Mouse (Mus musculus) CH12.LX (cell line): ENCODE results near the gene Kctd20. TPM values are rescaled to one million over a fixed set of nuclear protein-coding genes. Genes with fewer than 3 reads are reported as not detected.

Source experiments
- DNase-seq: peaks from one replicate; pipeline ENCODE4 v3.0.0-alpha.2; 2013; ENCODE audit errors: extremely low read depth
- H3K27ac ChIP-seq: 2 replicates; pipeline ENCODE4 v1.5.1; 2012; ENCODE audit warnings: low read depth, mild to moderate bottlenecking, control low read depth, moderate library complexity; ENCODE audit not compliant: insufficient read depth
- H3K27me3 ChIP-seq: replicated peaks from 2 replicates; pipeline ENCODE3; 2012; ENCODE audit warnings: inconsistent platforms
- H3K36me3 ChIP-seq, 2 experiments: replicated peaks in 1 of 2; 2 replicates each; pipeline versions ENCODE3 to v1.6.1; 2012; ENCODE audit warnings: inconsistent platforms in 1 of 2, low read length in 1 of 2, mild to moderate bottlenecking in 1 of 2, mixed read lengths in 1 of 2, moderate library complexity in 1 of 2; ENCODE audit not compliant: control insufficient read depth in 1 of 2, insufficient read depth in 1 of 2
- H3K4me1 ChIP-seq, 2 experiments: 2 replicates each; pipeline ENCODE4 v1.6.1; 2012; ENCODE audit warnings: inconsistent platforms in 1 of 2, moderate library complexity in 1 of 2; ENCODE audit not compliant: insufficient read depth in 2 of 2, control insufficient read depth in 1 of 2
- H3K4me2 ChIP-seq: 2 replicates; pipeline ENCODE4 v1.6.1; 2012; ENCODE audit warnings: low read depth, mild to moderate bottlenecking, control low read depth; ENCODE audit not compliant: poor library complexity, insufficient read depth, severe bottlenecking
- H3K4me3 ChIP-seq, 3 experiments: fragments of 150-350 bp in 1 of 3; sonication (generic) in 1 of 3; replicated peaks in 1 of 3; 2 replicates each; pipeline versions ENCODE3 to v1.5.1; 2011 to 2012; ENCODE audit warnings: low read depth in 2 of 3, low read length in 2 of 3, mild to moderate bottlenecking in 2 of 3, moderate library complexity in 2 of 3, control low read depth in 1 of 3, improper control_type of control experiment in 1 of 3, inconsistent platforms in 1 of 3, mixed read lengths in 1 of 3; ENCODE audit not compliant: poor library complexity in 1 of 3
- H3K79me2 ChIP-seq: replicated peaks from 2 replicates; pipeline ENCODE4 v1.6.1; 2012; ENCODE audit warnings: mild to moderate bottlenecking, moderate library complexity; ENCODE audit not compliant: control insufficient read depth, poor library complexity, insufficient read depth, severe bottlenecking; ENCODE audit errors: extremely low read depth
- H3K9ac ChIP-seq: 2 replicates; pipeline ENCODE4 v1.6.1; 2012; ENCODE audit warnings: low read depth, mild to moderate bottlenecking, control low read depth, moderate library complexity; ENCODE audit not compliant: insufficient read depth
- H3K9me3 ChIP-seq: replicated peaks from 2 replicates; pipeline ENCODE3; 2012; ENCODE audit warnings: low read length, inconsistent platforms, mixed read lengths
- CHD1 ChIP-seq: IDR thresholded peaks from 2 replicates; pipeline ENCODE4 v1.6.1; 2012; ENCODE audit warnings: low read depth, low read length, improper control_type of control experiment, inconsistent platforms
- CHD2 ChIP-seq: IDR thresholded peaks from 2 replicates; pipeline ENCODE4 v1.6.1; 2011; ENCODE audit warnings: low read length, improper control_type of control experiment
- E2F4 ChIP-seq: IDR thresholded peaks from 2 replicates; pipeline ENCODE4 v1.6.1; 2011; ENCODE audit warnings: low read depth, low read length, improper control_type of control experiment; ENCODE audit not compliant: insufficient replicate concordance
- IRF4 ChIP-seq: IDR thresholded peaks from 2 replicates; pipeline ENCODE4 v1.6.1; 2014; ENCODE audit warnings: low read depth, mild to moderate bottlenecking, inconsistent platforms, low read length, improper control_type of control experiment
- JUN ChIP-seq: IDR thresholded peaks from 2 replicates; pipeline ENCODE4 v1.6.1; 2011; ENCODE audit warnings: low read depth, mild to moderate bottlenecking, low read length, improper control_type of control experiment, moderate library complexity; ENCODE audit not compliant: insufficient read depth
- JUND ChIP-seq: conservative IDR thresholded peaks from 2 replicates; pipeline ENCODE4 v1.6.1; 2011; ENCODE audit warnings: low read depth, low read length, improper control_type of control experiment
- MAFK ChIP-seq: IDR thresholded peaks from 2 replicates; pipeline ENCODE4 v1.6.1; 2011; ENCODE audit warnings: low read length, improper control_type of control experiment; ENCODE audit not compliant: insufficient replicate concordance
- MAX ChIP-seq: IDR thresholded peaks from 2 replicates; pipeline ENCODE4 v1.6.1; 2011; ENCODE audit warnings: low read length, improper control_type of control experiment
- MAZ ChIP-seq: IDR thresholded peaks from 2 replicates; pipeline ENCODE4 v1.6.1; 2012; ENCODE audit warnings: low read depth, mild to moderate bottlenecking, inconsistent platforms, low read length, improper control_type of control experiment, moderate library complexity
- MEF2A ChIP-seq: IDR thresholded peaks from 2 replicates; pipeline ENCODE4 v1.6.1; 2014; ENCODE audit warnings: low read depth, mild to moderate bottlenecking, inconsistent platforms, low read length, improper control_type of control experiment, borderline replicate concordance
- POLR2A ChIP-seq: IDR thresholded peaks from 2 replicates; pipeline ENCODE4 v1.6.1; 2011; ENCODE audit warnings: low read depth, mild to moderate bottlenecking, improper control_type of control experiment, low read length
- POLR2AphosphoS2 ChIP-seq: IDR thresholded peaks from 2 replicates; pipeline ENCODE4 v1.6.1; 2011; ENCODE audit warnings: low read depth, low read length, improper control_type of control experiment
- RAD21 ChIP-seq: IDR thresholded peaks from 2 replicates; pipeline ENCODE4 v1.6.1; 2011; ENCODE audit warnings: low read depth, mild to moderate bottlenecking, low read length, improper control_type of control experiment, moderate library complexity
- RCOR1 ChIP-seq: conservative IDR thresholded peaks from 2 replicates; pipeline ENCODE4 v1.6.1; 2012; ENCODE audit warnings: low read depth, mild to moderate bottlenecking, inconsistent platforms, low read length, improper control_type of control experiment
- SIN3A ChIP-seq: IDR thresholded peaks from 2 replicates; pipeline ENCODE4 v1.6.1; 2012; ENCODE audit warnings: low read length, improper control_type of control experiment, inconsistent platforms
- TBP ChIP-seq: conservative IDR thresholded peaks from 2 replicates; pipeline ENCODE4 v1.6.1; 2011; ENCODE audit warnings: low read depth, low read length, improper control_type of control experiment
- ZNF384 ChIP-seq: IDR thresholded peaks from 2 replicates; pipeline ENCODE4 v1.6.1; 2012; ENCODE audit warnings: low read depth, low read length, improper control_type of control experiment, inconsistent platforms
- dilution Hi-C: fragments of 300-500 bp; cut with MboI; formaldehyde crosslinking; loops from 2 replicates; pipeline ENCODE4 v1.14.3; 2020; ENCODE audit warnings: low sequenced_read_pairs; ENCODE audit not compliant: extremely low pct_unique_long_range_greater_than_20kb, extremely low pct_ligation_motif_present
- in situ Hi-C: fragments of 300-500 bp; cut with MboI; formaldehyde crosslinking; loops from 3 replicates; pipeline ENCODE4 v1.14.3; 2019; ENCODE audit warnings: low sequenced_read_pairs, low pct_ligation_motif_present, low pct_unique_long_range_greater_than_20kb, mixed read lengths
- polyA plus RNA-seq: library from polyadenylated mRNA; unstranded; fragments of >175 nt; gene quantifications from 2 replicates; pipeline ENCODE4 v1.2.1, GENCODE M21; 2012; ENCODE audit warnings: low read depth; ENCODE audit not compliant: insufficient read length
- total RNA-seq, 2 experiments: library from RNA; depleted of rRNA; stranded (reverse); fragments of 300-350 nt in 1 of 2; fragments of >200 nt in 1 of 2; gene quantifications; 2 replicates each; pipeline ENCODE4 v1.2.3; 2012 to 2014

Gene Kctd20
- total and polyA plus RNA-seq, 3 experiments = 40.1 to 85.2 (median 68.5) TPM

DNA sequence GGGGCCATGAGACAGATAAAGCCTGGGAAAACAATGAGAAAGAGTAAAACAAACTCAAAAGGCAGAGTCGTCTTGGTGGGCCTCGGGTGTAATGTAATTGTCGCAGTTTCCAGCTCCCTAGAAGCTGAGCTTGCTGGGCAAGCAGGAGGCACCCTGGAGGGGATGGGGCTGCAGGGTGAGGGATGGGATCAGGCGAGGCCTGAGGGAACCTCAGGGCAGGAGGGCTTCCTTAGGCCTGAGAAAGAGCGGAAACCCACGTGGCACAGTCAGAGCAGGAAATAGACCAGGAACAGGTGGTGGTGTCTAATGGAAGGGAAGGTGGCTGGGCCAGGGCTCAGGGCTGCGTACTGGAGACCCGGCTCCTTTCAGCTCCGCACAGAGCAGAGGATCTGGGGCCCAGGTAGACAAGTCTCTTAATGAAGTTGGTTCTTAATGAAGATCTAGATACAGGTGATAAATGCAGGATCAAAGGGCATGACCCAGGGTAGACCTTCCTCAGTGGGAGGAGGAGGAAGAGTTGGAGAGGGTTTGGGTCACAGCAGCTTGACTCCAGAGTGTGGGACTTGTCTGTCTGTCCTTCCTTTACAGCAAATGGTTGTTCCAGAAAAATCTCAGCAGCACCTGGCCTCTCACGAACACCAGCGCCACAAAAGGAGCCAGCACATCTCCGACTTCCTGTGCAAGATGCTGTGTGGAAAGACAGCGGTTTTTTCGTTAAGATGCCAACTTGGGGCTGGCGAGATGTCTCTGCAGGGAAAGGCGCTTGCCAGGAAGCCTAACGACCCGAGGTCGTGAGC, 17.4 kb upstream of the Kctd20 start:
- Histone ChIP-seq H3K36me3 (no peaks in the 10 kb centered on the region), H3K9me3 (peaks cover 6% of the 10 kb centered on the region), H3K4me1 (peaks cover 5 to 9% of the 10 kb centered on the region in 2 experiments), H3K9ac (no peak overlapping the region), H3K27ac (no peak overlapping the region), H3K79me2 (no peaks in the 10 kb centered on the region), H3K4me3 (no peak overlapping the region), H3K27me3 (no peaks in the 10 kb centered on the region), H3K4me2 (no peak overlapping the region)
- no peak for TF ChIP-seq RAD21
- no peak for TF ChIP-seq RCOR1
- TF ChIP-seq JUND = no peak
- TF ChIP-seq IRF4 = no peak
- no peak for TF ChIP-seq POLR2AphosphoS2
- no peak for TF ChIP-seq SIN3A
- no peak for TF ChIP-seq POLR2A
- TF ChIP-seq JUN = no peak
- TF ChIP-seq MAX = no peak
- TF ChIP-seq CHD2 = no peak
- no peak for TF ChIP-seq MEF2A
- TF ChIP-seq E2F4 = no peak
- in situ Hi-C loops (no loop called here), dilution Hi-C loops (no loop called here)
- DNase-seq = no peak

GRCm38 (mm10) chr17:28936133-28936532, 15.6 kb upstream of the Kctd20 start:
- no peaks in the 10 kb centered on the region for H3K36me3 ChIP-seq
- dilution Hi-C loops (no loop called here), in situ Hi-C loops (no loop called here)
- H3K9me3 ChIP-seq = peaks cover 10% of the 10 kb centered on the region
- H3K4me3 ChIP-seq = no peak overlapping the region
- no peaks in the 10 kb centered on the region for H3K79me2 ChIP-seq
- DNase-seq = no peak
- TF ChIP-seq TBP (no peak), ZNF384 (no peak), MAZ (no peak), IRF4 (no peak), POLR2A (no peak), MAFK (no peak), RCOR1 (no peak), CHD1 (no peak), POLR2AphosphoS2 (no peak)
- no peaks in the 10 kb centered on the region for H3K4me1 ChIP-seq
- no peak overlapping the region for H3K4me2 ChIP-seq
- H3K9ac ChIP-seq = no peak overlapping the region
- H3K27me3 ChIP-seq = no peaks in the 10 kb centered on the region
- H3K27ac ChIP-seq = no peak overlapping the region
